Mouse (Mus musculus): ENCODE measurements around the gene Actg1. TPM values are rescaled to one million over a fixed set of nuclear protein-coding genes. Genes with fewer than 3 reads are reported as not detected.

The Actg1 gene
- polyA plus RNA-seq, 1 experiment from 2014 or later = 3,804 TPM

DNA sequence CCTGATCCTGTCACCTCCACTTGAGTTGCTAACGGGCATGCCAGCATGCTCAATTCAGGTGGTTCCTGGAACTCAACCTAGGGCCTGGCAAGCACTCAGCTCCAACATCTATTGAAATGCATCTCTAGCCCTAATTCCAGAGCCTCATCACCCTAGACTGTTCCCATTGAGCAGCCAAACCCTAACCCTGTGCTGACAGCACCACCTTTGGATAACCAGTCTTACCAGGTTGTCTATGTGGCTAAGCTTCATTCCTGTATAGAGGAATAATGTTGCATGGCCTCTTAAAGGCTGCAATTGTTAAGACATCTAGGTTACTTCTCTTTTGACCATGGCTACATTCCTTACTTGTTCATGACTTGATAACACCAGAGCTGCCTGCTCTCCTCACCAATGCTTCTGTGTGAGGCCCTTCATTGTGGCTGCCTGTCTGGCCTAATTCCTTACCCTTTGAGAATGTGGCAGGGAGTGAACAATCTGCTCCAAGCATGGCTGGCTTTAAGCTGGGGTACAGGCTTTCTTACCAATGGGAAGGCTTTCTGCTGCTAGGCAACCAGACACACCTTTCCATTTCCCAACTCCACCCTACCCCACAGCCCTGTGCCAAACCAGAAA, 3.2 kb downstream of the Actg1 start:
- peaks cover 6% of the 10 kb centered on the region for H3K4me1 ChIP-seq (ENCODE audit: control insufficient read depth, insufficient read depth, low read length)
- ATAC-seq (ENCODE audit: insufficient read depth, low FRiP score, low TSS enrichment) = no peak
- H3K27me3 ChIP-seq (ENCODE audit: control insufficient read depth, insufficient read depth, low read length) = no peaks in the 10 kb centered on the region
- H3K9ac ChIP-seq (ENCODE audit: low read length) = peak overlapping the region; percentile 10; the same call in 1 of the 2 replicates
- peak; percentile 53 for DNase-seq (ENCODE audit: low spot score)
- H3K27ac ChIP-seq (ENCODE audit: low read depth, low read length) = no peak overlapping the region
- H3K4me2 ChIP-seq (ENCODE audit: low read depth) = peak overlapping the region; percentile 47
- H3K4me3 ChIP-seq (ENCODE audit: low read depth, low read length) = peak overlapping the region; percentile 16; the same call in 1 of the 2 replicates
- 0 out of 2 replicates have a peak, but pooled peaks cover 2% of the 10 kb centered on the region for H3K36me3 ChIP-seq (ENCODE audit: control insufficient read depth, insufficient read depth, low read length)
- WGBS = 33% methylated on average over 1 of the region's 1 CpGs
- no peaks in the 10 kb centered on the region for H3K9me3 ChIP-seq (ENCODE audit: control insufficient read depth, low read length)

DNA sequence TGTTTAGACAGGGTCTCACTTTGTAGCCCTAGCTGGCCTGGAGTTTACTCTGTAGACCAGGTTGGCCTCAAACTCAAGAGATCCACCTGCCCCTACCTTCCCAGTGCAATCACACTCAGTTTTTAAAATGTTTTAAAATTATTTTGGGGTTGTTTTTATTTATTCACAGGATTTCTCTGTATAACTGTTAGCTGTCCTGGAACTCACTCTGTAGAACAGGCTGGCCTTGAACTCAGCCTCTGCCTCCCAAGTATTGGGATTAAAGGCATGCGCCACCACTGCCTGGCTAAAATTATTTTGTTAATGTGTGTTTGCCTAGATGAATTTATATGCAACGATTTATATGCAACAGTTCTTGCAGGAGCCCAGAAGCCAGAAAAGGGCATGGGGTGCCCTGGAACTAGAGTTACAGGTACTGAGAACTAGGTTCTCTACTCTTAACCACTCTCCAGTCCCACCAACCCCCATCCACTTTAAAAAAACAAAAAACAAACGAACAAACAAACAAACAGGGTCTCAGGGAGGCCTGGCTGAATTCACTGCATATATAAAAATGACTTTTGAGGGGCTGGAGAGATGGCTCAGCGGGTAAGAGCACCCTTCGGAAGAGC, 3.9 kb downstream of the Actg1 start:
- 67% methylated on average over 5 of the region's 5 CpGs for WGBS
- peaks cover 3% of the 10 kb centered on the region for H3K4me1 ChIP-seq (ENCODE audit: control insufficient read depth, insufficient read depth, low read length)
- H3K9ac ChIP-seq (ENCODE audit: low read length) = no peak overlapping the region
- no peaks in the 10 kb centered on the region for H3K9me3 ChIP-seq (ENCODE audit: control insufficient read depth, low read length)
- H3K4me2 ChIP-seq (ENCODE audit: low read depth) = no peak overlapping the region
- DNase-seq (ENCODE audit: low spot score) (no peak), ATAC-seq (ENCODE audit: insufficient read depth, low FRiP score, low TSS enrichment) (no peak)
- no peaks in the 10 kb centered on the region for H3K27me3 ChIP-seq (ENCODE audit: control insufficient read depth, insufficient read depth, low read length)
- 0 out of 2 replicates have a peak, but pooled peaks cover 2% of the 10 kb centered on the region for H3K36me3 ChIP-seq (ENCODE audit: control insufficient read depth, insufficient read depth, low read length)
- H3K27ac ChIP-seq (ENCODE audit: low read depth, low read length) = no peak overlapping the region
- H3K4me3 ChIP-seq (ENCODE audit: low read depth, low read length) = no peak overlapping the region

DNA sequence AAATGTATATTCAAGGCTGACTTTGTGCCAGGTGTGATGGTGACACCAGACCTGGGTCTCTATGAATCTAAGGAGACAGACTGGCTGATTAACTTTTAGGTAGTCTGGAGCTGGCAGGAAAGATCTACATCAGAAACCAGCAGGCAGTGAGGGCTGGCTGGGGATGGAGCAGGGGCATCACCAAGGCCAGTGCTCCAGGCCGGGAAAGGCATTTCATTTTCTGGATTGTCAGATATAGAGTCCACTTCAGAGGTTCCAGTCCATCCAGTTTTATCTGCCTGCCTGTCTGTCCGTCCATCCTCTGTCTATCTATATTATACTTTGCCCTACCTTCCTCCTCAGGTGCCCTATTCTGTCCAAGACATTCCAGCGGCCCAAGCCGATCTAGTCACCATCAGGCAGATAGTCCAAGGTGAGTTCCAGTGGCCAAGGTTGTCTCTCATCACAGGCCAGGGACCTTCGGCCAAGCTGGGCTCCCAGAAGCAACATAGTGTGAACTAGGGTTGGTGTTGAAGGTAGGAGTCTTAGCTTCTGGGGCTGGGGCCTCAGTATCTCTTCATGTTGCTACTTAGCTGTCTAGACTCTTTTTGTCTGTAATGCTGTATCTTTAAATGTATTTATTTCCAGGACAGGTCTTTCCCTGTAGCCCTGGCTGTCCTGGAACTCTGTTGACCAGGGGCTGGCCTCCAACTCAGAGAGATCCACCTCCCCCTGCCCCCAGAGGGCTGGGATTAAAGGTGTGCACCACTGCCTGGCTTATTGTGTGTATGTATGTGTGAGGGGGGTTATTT, 4.6 kb downstream of the Actg1 start:
- no peak overlapping the region for H3K9ac ChIP-seq (ENCODE audit: low read length)
- 0 out of 2 replicates have a peak, but pooled peaks cover 2% of the 10 kb centered on the region for H3K36me3 ChIP-seq (ENCODE audit: control insufficient read depth, insufficient read depth, low read length)
- H3K4me3 ChIP-seq (ENCODE audit: low read depth, low read length) = no peak overlapping the region
- WGBS = 74% methylated on average over 5 of the region's 5 CpGs
- H3K4me1 ChIP-seq (ENCODE audit: control insufficient read depth, insufficient read depth, low read length) = no peaks in the 10 kb centered on the region
- DNase-seq (ENCODE audit: low spot score) (peak; percentile 39), ATAC-seq (ENCODE audit: insufficient read depth, low FRiP score, low TSS enrichment) (no peak)
- no peaks in the 10 kb centered on the region for H3K9me3 ChIP-seq (ENCODE audit: control insufficient read depth, low read length)
- H3K27me3 ChIP-seq (ENCODE audit: control insufficient read depth, insufficient read depth, low read length) = no peaks in the 10 kb centered on the region
- H3K4me2 ChIP-seq (ENCODE audit: low read depth) = no peak overlapping the region
- no peak overlapping the region for H3K27ac ChIP-seq (ENCODE audit: low read depth, low read length)

DNA sequence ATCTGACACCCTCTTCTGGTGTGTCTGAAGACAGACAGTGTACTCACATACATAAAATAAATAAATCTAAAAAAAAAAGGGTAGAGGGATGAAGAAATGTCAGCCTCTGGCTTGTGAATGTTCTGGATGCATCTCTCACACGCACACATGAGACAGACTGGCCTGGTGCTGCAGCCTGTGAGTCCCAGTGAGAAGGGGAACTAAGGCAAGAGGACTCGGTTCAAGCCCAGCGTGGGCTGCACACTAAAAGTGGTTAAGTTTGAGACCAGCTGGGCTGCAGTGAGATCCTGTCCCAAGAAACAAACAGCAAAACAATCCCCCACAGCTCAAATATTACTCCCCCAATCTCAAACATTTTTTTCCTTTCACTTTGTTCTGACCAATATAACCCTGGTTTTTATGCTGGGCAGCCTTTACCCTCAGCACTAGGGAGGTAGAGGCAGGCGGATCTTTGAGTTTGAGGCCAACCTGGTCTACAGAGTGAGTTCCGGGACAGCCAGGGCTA, 5.6 kb downstream of the Actg1 start:
- DNase-seq (ENCODE audit: low spot score) (peak; percentile 5), ATAC-seq (ENCODE audit: insufficient read depth, low FRiP score, low TSS enrichment) (no peak)
- 0 out of 2 replicates have a peak, but pooled peaks cover 2% of the 10 kb centered on the region for H3K36me3 ChIP-seq (ENCODE audit: control insufficient read depth, insufficient read depth, low read length)
- no peak overlapping the region for H3K9ac ChIP-seq (ENCODE audit: low read length)
- H3K27me3 ChIP-seq (ENCODE audit: control insufficient read depth, insufficient read depth, low read length) = no peaks in the 10 kb centered on the region
- no peak overlapping the region for H3K4me2 ChIP-seq (ENCODE audit: low read depth)
- WGBS = 91% methylated on average over 5 of the region's 5 CpGs
- no peaks in the 10 kb centered on the region for H3K9me3 ChIP-seq (ENCODE audit: control insufficient read depth, low read length)
- H3K4me1 ChIP-seq (ENCODE audit: control insufficient read depth, insufficient read depth, low read length) = no peaks in the 10 kb centered on the region
- H3K4me3 ChIP-seq (ENCODE audit: low read depth, low read length) = no peak overlapping the region
- no peak overlapping the region for H3K27ac ChIP-seq (ENCODE audit: low read depth, low read length)

DNA sequence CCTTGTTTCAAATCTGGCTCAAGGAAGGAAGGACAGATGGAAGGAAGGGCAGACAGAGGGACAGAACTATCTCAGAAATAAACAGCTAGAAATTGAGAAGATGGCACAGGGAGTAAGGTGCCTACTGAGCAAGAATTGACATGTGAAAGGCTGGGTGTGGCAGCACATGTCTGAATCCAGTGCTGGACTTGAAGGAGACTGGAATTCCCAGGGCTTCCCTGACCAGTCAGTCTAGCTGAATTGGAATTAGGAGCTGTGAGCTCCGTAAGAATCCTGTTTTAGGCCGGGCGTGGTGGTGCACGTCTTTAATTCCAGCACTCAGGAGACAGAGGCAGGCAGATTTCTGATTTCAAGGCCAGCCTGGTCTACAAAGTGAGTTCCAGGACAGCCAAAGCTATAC, 6.7 kb downstream of the Actg1 start:
- H3K36me3 ChIP-seq (ENCODE audit: control insufficient read depth, insufficient read depth, low read length) = 0 out of 2 replicates have a peak, but pooled peaks cover 2% of the 10 kb centered on the region
- H3K9ac ChIP-seq (ENCODE audit: low read length) = no peak overlapping the region
- H3K27me3 ChIP-seq (ENCODE audit: control insufficient read depth, insufficient read depth, low read length) = no peaks in the 10 kb centered on the region
- no peaks in the 10 kb centered on the region for H3K9me3 ChIP-seq (ENCODE audit: control insufficient read depth, low read length)
- H3K4me1 ChIP-seq (ENCODE audit: control insufficient read depth, insufficient read depth, low read length) = no peaks in the 10 kb centered on the region
- no peak overlapping the region for H3K4me3 ChIP-seq (ENCODE audit: low read depth, low read length)
- H3K27ac ChIP-seq (ENCODE audit: low read depth, low read length) = no peak overlapping the region
- WGBS = 90% methylated on average over 4 of the region's 4 CpGs
- H3K4me2 ChIP-seq (ENCODE audit: low read depth) = no peak overlapping the region
- DNase-seq (ENCODE audit: low spot score) (peak; percentile 3), ATAC-seq (ENCODE audit: insufficient read depth, low FRiP score, low TSS enrichment) (no peak)

DNA sequence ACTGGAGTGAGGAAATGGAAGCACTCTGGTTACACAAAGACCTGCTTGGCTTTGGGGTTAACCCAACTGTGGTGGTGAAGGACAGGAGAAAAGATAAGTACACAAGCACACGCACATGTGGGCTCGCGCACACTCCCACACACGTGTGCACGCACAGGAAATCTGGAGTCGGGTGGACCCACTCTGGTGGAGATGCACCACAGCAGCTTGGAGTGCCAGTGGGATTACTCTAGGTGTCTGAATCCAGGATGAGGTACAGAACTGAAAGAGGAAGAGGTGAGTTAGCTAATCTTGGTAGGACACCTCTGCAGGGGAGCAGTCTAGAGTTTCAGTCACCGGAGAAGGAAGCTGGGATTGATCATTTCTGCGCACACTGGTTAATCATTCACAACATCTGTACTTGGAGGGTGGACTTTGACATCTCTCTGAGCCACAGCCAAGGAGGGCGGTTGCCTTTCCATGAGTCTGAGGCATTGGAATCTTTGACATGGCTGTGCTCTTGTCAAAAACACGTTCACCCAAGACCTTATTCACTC, 8.3 kb downstream of the Actg1 start:
- Histone ChIP-seq H3K27me3 (ENCODE audit: control insufficient read depth, insufficient read depth, low read length) (no peaks in the 10 kb centered on the region), H3K4me1 (ENCODE audit: control insufficient read depth, insufficient read depth, low read length) (no peaks in the 10 kb centered on the region), H3K4me2 (ENCODE audit: low read depth) (no peak overlapping the region), H3K9me3 (ENCODE audit: control insufficient read depth, low read length) (no peaks in the 10 kb centered on the region), H3K4me3 (ENCODE audit: low read depth, low read length) (no peak overlapping the region), H3K9ac (ENCODE audit: low read length) (no peak overlapping the region), H3K36me3 (ENCODE audit: control insufficient read depth, insufficient read depth, low read length) (no peaks in the 10 kb centered on the region), H3K27ac (ENCODE audit: low read depth, low read length) (no peak overlapping the region)
- 87% methylated on average over 10 of the region's 10 CpGs for WGBS
- DNase-seq (ENCODE audit: low spot score) (peak; percentile 9), ATAC-seq (ENCODE audit: insufficient read depth, low FRiP score, low TSS enrichment) (no peak)

DNA sequence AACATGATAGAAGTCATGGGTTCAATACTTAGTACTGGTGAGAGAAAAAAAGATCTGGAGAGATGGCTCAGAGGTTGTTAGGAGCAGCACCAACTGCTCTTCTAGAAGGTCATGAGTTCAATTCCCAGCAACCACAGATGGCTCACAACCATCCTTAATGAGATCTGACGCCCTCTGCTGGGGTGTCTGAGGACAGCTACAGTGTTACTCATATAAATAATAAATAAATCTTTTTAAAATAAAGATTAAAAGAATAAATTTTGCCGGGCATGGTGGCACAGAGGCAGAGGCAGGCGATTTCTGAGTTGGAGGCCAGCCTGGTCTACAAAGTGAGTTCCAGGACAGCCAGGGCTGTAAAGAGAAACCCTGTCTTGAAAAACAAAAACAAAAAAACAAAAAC, 9.6 kb downstream of the Actg1 start:
- Histone ChIP-seq H3K4me3 (ENCODE audit: low read depth, low read length) (no peak overlapping the region), H3K4me1 (ENCODE audit: control insufficient read depth, insufficient read depth, low read length) (no peaks in the 10 kb centered on the region), H3K27ac (ENCODE audit: low read depth, low read length) (no peak overlapping the region), H3K9ac (ENCODE audit: low read length) (no peak overlapping the region), H3K27me3 (ENCODE audit: control insufficient read depth, insufficient read depth, low read length) (no peaks in the 10 kb centered on the region), H3K9me3 (ENCODE audit: control insufficient read depth, low read length) (no peaks in the 10 kb centered on the region), H3K4me2 (ENCODE audit: low read depth) (no peak overlapping the region), H3K36me3 (ENCODE audit: control insufficient read depth, insufficient read depth, low read length) (no peaks in the 10 kb centered on the region)
- WGBS = 70% methylated on average over 3 of the region's 3 CpGs
- DNase-seq (ENCODE audit: low spot score) = no peak
- no peak for ATAC-seq (ENCODE audit: insufficient read depth, low FRiP score, low TSS enrichment)

DNA sequence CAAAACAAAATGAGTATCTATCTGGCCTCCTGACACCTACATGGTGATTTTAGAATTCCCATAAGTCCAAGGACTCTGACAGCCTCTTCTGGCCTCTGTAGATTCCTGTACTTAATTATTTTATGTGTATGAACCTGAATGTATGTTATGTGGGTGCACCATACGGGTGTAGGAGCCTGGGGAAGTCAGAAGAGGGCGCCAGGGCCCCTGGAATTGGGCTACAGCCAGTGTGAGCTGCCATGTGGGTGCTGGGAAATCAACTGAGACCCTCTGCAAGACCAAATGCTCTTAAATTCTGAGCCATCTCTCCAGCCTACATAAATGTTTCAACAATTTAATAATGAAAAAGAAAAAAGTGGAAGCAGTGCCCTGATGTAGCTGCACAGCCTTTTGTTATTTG, 10.9 kb downstream of the Actg1 start:
- no peak for DNase-seq (ENCODE audit: low spot score)
- H3K36me3 ChIP-seq (ENCODE audit: control insufficient read depth, insufficient read depth, low read length) = no peaks in the 10 kb centered on the region
- H3K4me1 ChIP-seq (ENCODE audit: control insufficient read depth, insufficient read depth, low read length) = no peaks in the 10 kb centered on the region
- H3K9me3 ChIP-seq (ENCODE audit: control insufficient read depth, low read length) = no peaks in the 10 kb centered on the region
- no peak overlapping the region for H3K9ac ChIP-seq (ENCODE audit: low read length)
- no peak for ATAC-seq (ENCODE audit: insufficient read depth, low FRiP score, low TSS enrichment)
- H3K27me3 ChIP-seq (ENCODE audit: control insufficient read depth, insufficient read depth, low read length) = no peaks in the 10 kb centered on the region
- WGBS = 43% methylated on average over 2 of the region's 2 CpGs
- H3K4me3 ChIP-seq (ENCODE audit: low read depth, low read length) = no peak overlapping the region
- H3K27ac ChIP-seq (ENCODE audit: low read depth, low read length) = no peak overlapping the region
- no peak overlapping the region for H3K4me2 ChIP-seq (ENCODE audit: low read depth)
